ENCODE assay signal across 23 mouse cellular contexts in the genomic region with DNA sequence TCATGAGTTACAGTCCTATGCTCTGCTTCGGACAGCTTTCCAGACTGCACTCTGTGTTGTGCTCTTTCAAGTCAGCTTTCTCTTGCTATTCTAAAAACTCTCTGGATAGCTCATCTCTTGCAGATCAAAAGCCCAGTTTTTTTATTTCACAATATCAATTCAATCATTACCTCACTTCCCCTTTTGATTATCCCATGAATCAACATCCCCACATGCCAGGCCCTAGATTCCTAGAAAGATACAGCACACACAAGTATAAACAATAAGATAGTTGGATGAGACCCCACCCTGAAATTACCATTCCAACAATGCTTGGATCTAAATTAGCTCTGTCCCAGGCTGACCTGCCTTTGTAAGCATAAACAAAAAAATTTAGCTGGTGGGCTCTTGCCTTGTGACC. TPM values are rescaled to one million over a fixed set of nuclear protein-coding genes. Genes with fewer than 3 reads are reported as not detected.
DNase-seq lines count a peak whose midpoint lies in the region; ATAC-seq and TF ChIP-seq lines count a peak whose summit lies in the region.
"Had no signal": no experiment of that assay in that cellular context is flagged by ENCODE, and none has a peak within 500 bp of the region (broad histone marks: within the 10 kb centered on the region; RNA-seq: fewer than 3 reads in every experiment).

No protein-coding gene starts in this region.

- no peaks in the 10 kb centered on the region for H3K4me1 ChIP-seq in limb, embryonic 13.5 days
- H3K4me1 ChIP-seq in limb, embryonic 10.5 days = no peaks in the 10 kb centered on the region
- no peaks in the 10 kb centered on the region for H3K4me1 ChIP-seq in lung, postnatal 0 days (ENCODE audit: insufficient read depth, low read depth, low read length)
- H3K4me1 ChIP-seq: embryonic facial prominence, embryonic 10.5 days; embryonic facial prominence, embryonic 12.5 days had no signal

- peak overlapping the region; percentile 28; the same call in 1 of the 2 replicates for H3K27ac ChIP-seq in limb, embryonic 13.5 days
- no peak overlapping the region for H3K27ac ChIP-seq in limb, embryonic 10.5 days
- no peak overlapping the region for H3K27ac ChIP-seq in lung, postnatal 0 days (ENCODE audit: low read length)
- H3K27ac ChIP-seq: embryonic facial prominence, embryonic 10.5 days; embryonic facial prominence, embryonic 12.5 days; forebrain, embryonic 13.5 days; forebrain, embryonic 15.5 days had no signal

- no peak for DNase-seq in limb, embryonic 10.5 days (ENCODE audit: low spot score)
- no peak for DNase-seq in lung, postnatal 0 days (ENCODE audit: low spot score)
- no peak for DNase-seq in lung, adult 18-20 months
- no peak for DNase-seq in left cerebral cortex, adult 8-10 months (ENCODE audit: low spot score in 2 of 2)
- DNase-seq: adrenal gland, adult 8-10 months; adrenal gland, postnatal 14 days; adrenal gland, postnatal 36 days; B cell, adult 2 months; cerebellum, adult 11-12 months; cerebellum, adult 2 months; cerebellum, adult 9-10 months; cerebellum, postnatal 10 days; cerebellum, postnatal 25 days had no signal

- H3K9ac ChIP-seq in limb, embryonic 13.5 days = no peak overlapping the region
- no peak overlapping the region for H3K9ac ChIP-seq in lung, postnatal 0 days (replicated peaks; ENCODE audit: low read depth)
- H3K9ac ChIP-seq: embryonic facial prominence, embryonic 12.5 days; forebrain, embryonic 13.5 days; forebrain, embryonic 15.5 days had no signal

- 96% methylated on average over 1 of the region's 1 CpGs for WGBS in limb, embryonic 13.5 days
- 94% methylated on average over 1 of the region's 1 CpGs for WGBS in limb, embryonic 10.5 days
- WGBS in lung, postnatal 0 days = 75% methylated on average over 1 of the region's 1 CpGs

- H3K27me3 ChIP-seq in limb, embryonic 13.5 days = no peaks in the 10 kb centered on the region
- no peaks in the 10 kb centered on the region for H3K27me3 ChIP-seq in limb, embryonic 10.5 days (ENCODE audit: low read depth, poor library complexity, severe bottlenecking)
- no peaks in the 10 kb centered on the region for H3K27me3 ChIP-seq in lung, postnatal 0 days (replicated peaks; ENCODE audit: insufficient read depth, low read length)
- H3K27me3 ChIP-seq: CH12.LX; embryonic facial prominence, embryonic 12.5 days; forebrain, embryonic 13.5 days; forebrain, embryonic 15.5 days; Patski had no signal

- TF ChIP-seq CTCF in lung, postnatal 0 days (IDR thresholded peaks at IDR 0.05) = no peak

- 0 out of 2 replicates have a peak, but pooled peaks cover 4% of the 10 kb centered on the region for H3K36me3 ChIP-seq in limb, embryonic 13.5 days
- H3K36me3 ChIP-seq in limb, embryonic 10.5 days = no peaks in the 10 kb centered on the region
- H3K36me3 ChIP-seq in lung, postnatal 0 days (ENCODE audit: insufficient read depth, low read length) = no peaks in the 10 kb centered on the region
- H3K36me3 ChIP-seq: embryonic facial prominence, embryonic 10.5 days; embryonic facial prominence, embryonic 12.5 days; G1E had no signal

- no peak overlapping the region for H3K4me3 ChIP-seq in limb, embryonic 13.5 days
- H3K4me3 ChIP-seq in limb, embryonic 10.5 days = no peak overlapping the region
- no peak overlapping the region for H3K4me3 ChIP-seq in lung, postnatal 0 days (ENCODE audit: low read depth, low read length)
- H3K4me3 ChIP-seq: embryonic facial prominence, embryonic 10.5 days; embryonic facial prominence, embryonic 12.5 days; forebrain, embryonic 13.5 days; forebrain, embryonic 15.5 days had no signal

- no peak overlapping the region for H3K4me2 ChIP-seq in limb, embryonic 13.5 days (replicated peaks)
- H3K4me2 ChIP-seq in lung, postnatal 0 days (replicated peaks; ENCODE audit: low read depth, low read length) = no peak overlapping the region
- H3K4me2 ChIP-seq: embryonic facial prominence, embryonic 12.5 days; forebrain, embryonic 13.5 days; forebrain, embryonic 15.5 days had no signal

- peak; percentile 50; the same call in 1 of the 2 replicates for TF ChIP-seq EP300 in lung, postnatal 0 days (IDR thresholded peaks at IDR 0.05)

- H3K9me3 ChIP-seq in limb, embryonic 13.5 days = peaks cover 9% of the 10 kb centered on the region; the same call in 1 of the 2 replicates
- no peaks in the 10 kb centered on the region for H3K9me3 ChIP-seq in limb, embryonic 10.5 days (replicated peaks)
- H3K9me3 ChIP-seq in lung, postnatal 0 days (ENCODE audit: low read length) = no peaks in the 10 kb centered on the region
- H3K9me3 ChIP-seq: embryonic facial prominence, embryonic 12.5 days; forebrain, embryonic 15.5 days had no signal

- ATAC-seq in limb, embryonic 13.5 days (ENCODE audit: low FRiP score, low read depth) = no peak
- ATAC-seq in lung, postnatal 0 days = no peak; the same call in 1 of the 2 replicates
- ATAC-seq: activated CD4-positive, CD25-positive, alpha-beta regulatory T cell, adult 4 months; CD4-positive, CD25-positive, alpha-beta regulatory T cell, adult 4 months; forebrain, embryonic 13.5 days; forebrain, embryonic 15.5 days; Patski had no signal

RNA-seq across cellular contexts. Expression of gene Sorbs2, which starts 57.6 kb away (rescaled TPM):
- polyA plus RNA-seq in limb, embryonic 13.5 days (2015; fragmentation: Nextera tagmentation; extraction: Ambion mirVana) = 45.5 and 52.4 TPM in 2 replicates
- 9.5 and 16.7 TPM in 2 replicates for polyA plus RNA-seq in limb, embryonic 10.5 days (2016; fragmentation: Nextera tagmentation; extraction: Ambion mirVana)
- polyA plus RNA-seq in lung, postnatal 0 days (2015; fragmentation: Nextera tagmentation; extraction: Ambion mirVana) = 5.8 and 7.0 TPM in 2 replicates
- total RNA-seq in left cerebral cortex, adult 8-10 months (2022) = 100 to 1,000 TPM; 263 to 309 (median 284) TPM
- total RNA-seq: CH12.LX had no signal
- polyA plus RNA-seq: G1E had no signal
